Mouse (Mus musculus) erythroblast, adult 5-6 weeks (primary cell): ENCODE results near the gene Ccdc88c. TPM values are rescaled to one million over a fixed set of nuclear protein-coding genes. Genes with fewer than 3 reads are reported as not detected.
"Not testable (repeated sequence)": the region's sequence is repeated elsewhere in the genome, so short reads cannot be mapped to it uniquely, and the experiment has no call there.

Experiments used
- ATAC-seq: replicated peaks from 2 replicates; pipeline ENCODE4 v1.8.0; 2016; ENCODE audit warnings: moderate number of reproducible peaks, mild to moderate bottlenecking, moderate TSS enrichment, inconsistent platforms; ENCODE audit not compliant: poor library complexity, low FRiP score, severe bottlenecking
- total RNA-seq, 2 experiments: library from RNA; stranded (forward) in 1 of 2; stranded (reverse) in 1 of 2; fragments of 150-400 nt in 1 of 2; fragments of 200-764, 138-1000 nt in 1 of 2; gene quantifications; 2 replicates each; pipeline versions ENCODE4 v1.2.3 to v1.2.4; 2015 to 2017; ENCODE audit warnings: low replicate concordance in 2 of 2

Gene Ccdc88c
- total RNA-seq, 2 experiments from 2014 or later: 56.1 to 180 TPM

GRCm38 (mm10) chr12:101019443-101019842 lies 9.4 kb downstream of the Ccdc88c start:
- no peak for ATAC-seq

DNA sequence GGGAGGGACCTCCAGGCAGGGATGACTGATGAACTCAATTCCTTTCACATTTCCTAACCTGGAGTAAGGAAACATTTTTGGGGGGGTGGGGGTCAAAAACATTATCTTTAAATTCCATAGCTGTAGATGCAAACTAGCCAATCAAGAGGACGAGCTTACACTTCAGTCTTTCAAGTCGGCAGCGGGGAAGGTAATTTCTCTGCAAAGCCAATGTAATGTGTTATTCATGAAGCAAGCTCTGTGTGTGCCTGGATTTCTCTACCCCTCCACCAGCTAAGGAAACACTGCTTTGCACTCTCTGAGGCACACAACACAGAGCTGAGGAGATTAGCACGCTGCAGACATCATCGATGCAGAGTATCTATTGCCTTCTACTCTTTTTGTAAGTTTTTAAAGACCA lies 9.8 kb downstream of the Ccdc88c start:
- ATAC-seq: no peak

DNA sequence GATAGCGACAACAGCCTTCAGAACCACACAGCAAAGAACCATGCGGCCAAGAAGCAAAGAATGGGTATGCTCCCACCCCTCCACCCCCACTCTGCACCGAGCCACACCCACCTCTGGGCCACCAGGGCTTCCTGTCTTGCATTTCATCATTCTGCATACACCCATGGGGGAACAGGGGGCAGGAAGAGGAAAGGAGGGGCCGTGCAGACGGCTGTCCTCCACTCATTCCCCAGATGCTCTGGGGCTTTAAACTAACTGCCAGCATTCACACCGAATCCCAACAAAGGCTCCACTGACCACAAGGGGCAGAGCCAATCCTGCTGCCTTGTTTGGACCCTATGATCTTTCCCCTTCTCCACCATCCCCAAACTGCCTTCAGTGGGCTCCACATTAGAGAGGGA lies 10.9 kb downstream of the Ccdc88c start:
- ATAC-seq: no peak

DNA sequence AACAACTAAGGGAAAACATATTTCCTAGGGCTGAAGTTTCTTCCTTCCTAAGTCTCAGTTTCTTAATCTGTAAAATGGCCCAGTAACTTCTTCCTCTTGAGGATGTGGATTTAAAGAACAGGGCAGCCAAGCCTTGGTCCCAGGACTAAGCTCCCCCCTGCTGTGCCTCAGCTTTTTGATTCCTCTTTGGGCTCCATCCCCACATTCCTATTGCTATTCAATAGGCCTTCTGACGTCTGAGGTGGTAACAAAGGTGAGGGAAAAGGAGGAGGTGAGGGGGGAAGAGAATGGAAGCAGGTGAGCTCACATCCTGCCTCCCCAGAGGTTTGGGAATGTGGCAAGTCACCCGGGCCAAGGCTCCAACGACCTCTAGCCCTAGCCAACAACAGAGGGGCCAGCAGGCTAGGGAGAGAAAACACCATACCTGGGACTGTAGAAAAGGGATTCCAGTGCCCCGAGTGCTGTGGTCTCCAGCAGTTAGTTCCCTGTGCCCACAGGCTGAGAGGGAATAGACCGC lies 12.4 kb downstream of the Ccdc88c start:
- ATAC-seq: no peak

DNA sequence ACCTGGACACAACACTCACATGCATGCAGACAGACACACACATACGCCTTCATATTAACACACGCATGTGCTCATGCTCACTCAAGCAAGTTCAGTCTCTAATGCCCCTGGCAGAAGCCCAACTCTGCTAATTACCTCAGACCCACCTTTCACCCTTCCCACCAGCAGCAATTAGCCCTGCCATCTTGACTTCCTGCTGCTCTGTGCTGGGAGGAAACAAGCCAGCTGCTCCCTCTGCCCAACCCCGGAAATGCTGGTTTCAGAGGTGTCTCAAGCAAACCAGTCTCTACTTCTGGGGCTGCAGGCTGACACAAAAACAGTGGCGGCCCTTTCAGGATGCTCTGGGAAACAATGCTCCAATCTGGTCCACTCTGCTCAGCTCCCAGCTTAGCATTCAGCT lies 12.9 kb downstream of the Ccdc88c start:
- no peak for ATAC-seq

- ATAC-seq: no peak
These were observed 13.7 kb downstream of the Ccdc88c start for GRCm38 (mm10) chr12:101015165-101015560.

- no peak for ATAC-seq
These were observed 14.2 kb downstream of the Ccdc88c start for GRCm38 (mm10) chr12:101014549-101015164.

GRCm38 (mm10) chr12:101013668-101014067 lies 15.2 kb downstream of the Ccdc88c start:
- ATAC-seq: not testable (repeated sequence)

DNA sequence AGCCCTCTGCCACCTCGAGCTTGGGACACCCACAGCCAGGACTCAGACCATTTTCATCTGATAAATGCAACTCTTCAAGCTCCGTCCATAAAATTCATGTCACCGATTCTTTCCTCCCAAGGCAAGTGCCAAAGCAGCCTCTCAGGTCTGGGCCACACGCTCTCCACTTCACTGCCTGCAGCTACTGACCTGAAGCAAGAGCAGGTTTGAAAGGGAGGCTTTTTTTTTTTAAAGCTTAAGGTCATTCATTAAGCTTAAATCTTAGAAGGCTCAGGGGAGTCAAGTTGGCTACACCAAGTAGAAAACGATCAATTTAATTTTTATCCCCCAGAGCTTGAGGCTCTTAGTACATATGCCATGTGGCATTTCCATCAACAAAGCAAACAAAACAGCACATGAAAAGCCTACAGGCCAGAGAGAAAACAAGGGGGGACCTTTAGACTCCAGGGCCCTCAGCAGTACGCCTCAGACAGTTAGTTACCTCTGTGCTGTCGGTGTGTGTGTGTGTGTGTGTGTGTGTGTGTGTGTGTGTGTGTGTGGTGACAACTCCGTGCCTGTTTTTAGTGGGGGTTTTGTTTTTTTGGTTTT lies 15.7 kb downstream of the Ccdc88c start:
- ATAC-seq: no peak

DNA sequence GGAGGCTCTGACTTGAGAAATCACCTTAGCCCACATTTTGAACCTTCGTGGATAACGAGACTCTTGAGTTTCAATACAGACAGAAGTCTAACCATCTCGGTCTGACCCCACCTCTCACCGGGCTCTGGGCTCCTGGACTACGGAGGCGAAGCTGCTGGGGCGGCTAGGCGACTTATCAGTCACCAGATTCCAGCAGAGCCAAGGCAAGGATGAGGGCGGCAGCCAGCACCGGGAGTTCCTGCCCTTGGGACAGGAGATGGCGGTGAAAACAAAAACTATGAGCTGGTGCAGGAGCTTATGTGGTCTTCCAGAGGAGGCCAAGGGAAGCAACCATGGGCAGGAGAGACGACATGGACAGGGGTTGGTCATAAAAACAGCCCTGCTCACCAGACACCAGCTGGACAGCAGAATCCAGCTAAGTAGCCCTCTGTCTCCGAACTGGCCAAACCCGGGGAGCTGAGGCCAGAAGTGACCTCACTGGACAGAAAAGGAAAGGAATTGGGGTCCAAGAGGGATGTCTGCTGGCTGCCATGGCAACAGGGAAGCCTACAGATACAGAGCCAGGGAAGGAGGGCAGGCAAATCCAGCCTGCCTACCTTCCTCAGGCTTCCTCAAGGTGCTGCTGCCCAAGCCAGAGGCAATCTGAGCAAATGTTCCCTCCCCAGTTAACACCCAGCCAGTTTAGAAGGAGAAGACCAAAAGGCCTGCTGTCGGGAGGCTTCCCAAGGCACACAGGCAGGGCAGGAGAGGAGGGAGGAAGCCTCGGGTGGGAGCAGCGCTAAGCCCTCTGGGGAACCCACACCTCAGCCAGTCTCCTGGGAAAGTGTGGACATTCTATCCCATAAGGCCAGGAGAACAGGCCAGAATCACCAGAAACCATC lies 16.4 kb downstream of the Ccdc88c start:
- no peak for ATAC-seq

DNA sequence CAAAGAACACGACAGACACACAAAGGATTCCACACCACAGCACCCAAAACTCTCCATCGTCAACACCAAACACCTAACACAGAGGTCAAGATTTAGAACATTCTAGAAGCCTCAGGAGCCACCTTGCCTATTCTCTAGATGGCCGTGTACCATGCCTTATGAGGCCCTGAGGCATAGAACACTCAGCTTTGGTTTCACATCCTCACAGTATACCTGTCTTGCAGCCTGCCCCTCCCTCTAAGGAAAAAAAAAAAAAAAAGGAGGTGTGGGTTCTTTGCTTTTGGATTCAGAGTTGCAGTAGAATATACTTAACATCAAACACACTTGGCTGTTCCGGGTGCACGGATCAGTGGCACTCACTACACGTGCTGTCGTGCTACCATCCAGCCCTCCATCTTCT lies 17.8 kb downstream of the Ccdc88c start:
- no peak for ATAC-seq

GRCm38 (mm10) chr12:101010148-101010920 lies 18.5 kb downstream of the Ccdc88c start:
- peak; percentile 34; the same call in 1 of the 2 replicates for ATAC-seq

DNA sequence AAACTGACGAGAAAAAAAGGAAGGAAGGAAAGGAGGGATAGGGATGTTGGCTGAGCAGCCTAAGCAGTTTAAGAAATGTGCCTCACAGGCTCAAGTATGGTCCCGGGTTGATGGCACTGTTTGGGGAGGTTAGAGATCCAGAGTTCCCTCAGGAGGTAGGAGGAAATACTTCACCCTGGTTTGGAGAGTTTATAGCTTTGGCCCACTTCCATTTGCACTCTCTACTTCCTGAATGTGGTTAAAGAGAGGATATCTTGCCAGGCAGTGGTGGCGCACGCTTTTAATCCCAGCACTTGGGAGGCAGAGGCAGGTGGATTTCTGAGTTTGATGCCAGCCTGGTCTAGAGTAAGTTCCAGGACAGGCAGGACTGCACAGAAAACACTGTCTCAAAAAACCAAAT lies 19.6 kb downstream of the Ccdc88c start:
- no peak for ATAC-seq

- no peak for ATAC-seq
These were observed 20.2 kb downstream of the Ccdc88c start for GRCm38 (mm10) chr12:101008648-101009047.

DNA sequence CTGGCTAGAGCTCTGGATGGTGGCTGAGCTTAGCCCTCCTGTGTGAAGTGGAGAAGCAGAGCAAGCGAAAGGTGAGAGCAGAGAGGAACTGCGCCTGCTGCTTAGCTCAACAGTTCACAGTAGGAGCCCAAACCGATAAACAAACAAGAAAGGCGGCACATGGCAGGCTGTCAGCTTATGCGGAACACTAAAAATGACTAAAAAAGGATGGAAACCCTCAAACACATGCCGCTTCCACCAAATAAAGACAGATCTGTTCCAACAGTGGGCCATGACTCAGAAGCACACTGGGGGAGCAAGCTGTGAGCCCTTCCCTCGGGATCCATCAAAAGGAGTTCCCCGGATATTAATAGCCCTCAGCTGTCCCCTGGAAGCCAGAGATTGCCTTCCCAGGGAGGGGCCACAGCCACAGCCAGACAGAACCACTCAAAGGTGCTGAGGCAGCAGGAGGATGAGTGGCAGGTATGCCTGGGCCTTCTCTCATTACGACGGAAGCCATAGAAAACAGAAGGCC lies 20.8 kb downstream of the Ccdc88c start:
- ATAC-seq: no peak

- no peak for ATAC-seq
These were observed 21.4 kb downstream of the Ccdc88c start for GRCm38 (mm10) chr12:101007427-101007826.

DNA sequence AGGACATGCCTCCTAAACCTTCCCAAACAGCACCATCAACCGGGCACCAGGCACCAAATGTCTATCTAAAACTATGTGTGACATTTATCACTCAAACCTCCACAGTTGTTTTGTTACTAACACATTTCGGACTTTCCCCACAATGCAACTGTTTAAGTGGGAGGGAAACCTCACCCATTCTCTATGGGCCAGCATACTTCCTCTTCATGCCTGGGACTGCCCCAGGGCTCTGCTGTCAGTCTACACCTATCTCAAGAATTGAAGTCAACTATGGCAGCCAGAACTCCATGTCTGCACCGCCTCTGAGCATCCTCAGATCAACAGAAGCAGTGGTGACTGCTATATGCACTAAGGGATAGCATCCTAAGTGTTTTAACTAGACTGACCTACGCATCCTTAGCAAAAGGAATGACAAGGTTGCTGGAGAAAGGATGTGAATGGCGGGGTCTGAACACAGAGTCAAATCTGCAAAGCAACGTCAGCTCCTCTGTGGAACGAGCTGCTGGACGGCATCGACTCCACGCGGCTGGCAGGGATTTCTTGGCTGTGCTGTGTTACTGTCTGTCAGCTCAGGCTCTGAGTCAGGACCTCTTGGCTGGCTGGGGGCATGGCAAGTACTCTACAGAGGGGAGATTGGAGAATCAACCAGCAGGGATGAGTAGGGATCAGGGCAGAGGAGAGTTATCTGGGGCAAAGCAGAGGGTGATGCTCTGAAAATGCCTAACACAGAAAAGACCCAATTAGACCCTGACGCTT lies 23.0 kb downstream of the Ccdc88c start:
- no peak for ATAC-seq

- ATAC-seq: no peak
These were observed 23.9 kb downstream of the Ccdc88c start for GRCm38 (mm10) chr12:101004982-101005381.
